Mouse (Mus musculus) gastrocnemius, adult 18-20 months (tissue): ENCODE measurements around the gene Nudt16. TPM values are rescaled to one million over a fixed set of nuclear protein-coding genes. Genes with fewer than 3 reads are reported as not detected.
"Not testable (repeated sequence)": the region's sequence is repeated elsewhere in the genome, so short reads cannot be mapped to it uniquely, and the experiment has no call there.

Experiments used
- DNase-seq: peaks from one replicate; pipeline ENCODE4 v3.0.0; 2021; ENCODE audit warnings: low spot score
- long read RNA-seq, 2 experiments: library from polyadenylated mRNA; stranded (forward); transcript quantifications; one replicate each; pipeline ENCODE4 v2.0.0; 2021
- total RNA-seq, 2 experiments: library from RNA; stranded (reverse); gene quantifications; 2 replicates each; pipeline ENCODE4 v1.2.3; 2021

The Nudt16 gene
- 1 to 10 TPM; 6.2 TPM for total RNA-seq
- long read RNA-seq, experiment 1, transcript Nudt16-201 (3 exons, 1,631 nt) = major isoform, 6 of 6 reads
- long read RNA-seq, experiment 1, partial matches to known transcripts = 0 of 6 reads
- long read RNA-seq, experiment 1, other reads (novel, unspliced or antisense) = 0 of 6 reads
- long read RNA-seq, experiment 2, transcript Nudt16-201 (3 exons, 1,631 nt) = major isoform, 9 of 10 reads
- long read RNA-seq, experiment 2, partial matches to known transcripts = 0 of 10 reads
- long read RNA-seq, experiment 2, other reads (novel, unspliced or antisense) = 1 of 10 reads

GRCm38 (mm10) chr9:105131253-105132001, at the start of gene Nudt16:
TSS of gene Nudt16 (minus strand) at chr9:105131824.
- DNase-seq = peak; percentile 92

DNA sequence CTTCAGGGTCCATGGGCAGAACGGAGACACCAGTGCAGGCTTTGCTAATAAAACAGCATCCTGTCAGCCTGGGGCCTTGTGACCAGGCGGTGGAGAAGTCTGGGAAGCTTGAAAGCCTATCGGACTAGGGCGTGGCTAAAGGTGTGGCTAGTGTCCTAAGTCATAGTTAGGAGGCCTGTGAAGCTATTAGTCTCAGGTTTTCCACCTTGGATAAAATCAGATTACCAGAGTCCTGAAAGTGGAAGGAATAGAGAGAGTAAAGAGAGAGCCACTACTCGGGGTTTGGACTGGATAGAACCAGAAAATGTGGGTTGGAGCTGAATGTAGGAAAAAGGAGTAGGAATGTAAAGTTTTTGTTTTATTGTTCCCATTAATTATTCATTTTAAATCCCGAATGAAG, 13.4 kb upstream of the Nudt16 start, which contains the start of gene 1700080E11Rik:
TSS of gene 1700080E11Rik (minus strand) at position 101 of the 400 bp plus-strand sequence.
- DNase-seq = no peak

DNA sequence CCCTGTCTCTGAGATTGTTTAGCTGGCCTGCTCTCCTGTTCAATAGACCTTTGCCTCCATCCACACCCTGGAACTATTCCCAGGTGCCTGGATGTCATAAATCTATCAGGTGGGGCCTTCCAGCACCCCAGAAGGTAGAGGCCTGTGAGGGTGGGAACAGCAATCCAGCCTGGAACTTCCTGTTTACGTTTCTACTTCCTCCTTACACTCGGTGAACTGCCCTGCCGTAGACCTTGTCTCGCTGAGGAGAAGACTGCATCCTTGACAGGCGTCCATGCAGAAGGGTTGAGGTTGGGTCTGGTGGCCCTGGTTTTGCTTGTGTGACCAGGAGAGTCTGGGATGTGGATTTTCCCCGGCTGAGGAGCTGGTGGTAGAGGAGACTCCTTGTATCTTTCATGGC, 7.6 kb upstream of the Nudt16 start:
- DNase-seq = no peak

DNA sequence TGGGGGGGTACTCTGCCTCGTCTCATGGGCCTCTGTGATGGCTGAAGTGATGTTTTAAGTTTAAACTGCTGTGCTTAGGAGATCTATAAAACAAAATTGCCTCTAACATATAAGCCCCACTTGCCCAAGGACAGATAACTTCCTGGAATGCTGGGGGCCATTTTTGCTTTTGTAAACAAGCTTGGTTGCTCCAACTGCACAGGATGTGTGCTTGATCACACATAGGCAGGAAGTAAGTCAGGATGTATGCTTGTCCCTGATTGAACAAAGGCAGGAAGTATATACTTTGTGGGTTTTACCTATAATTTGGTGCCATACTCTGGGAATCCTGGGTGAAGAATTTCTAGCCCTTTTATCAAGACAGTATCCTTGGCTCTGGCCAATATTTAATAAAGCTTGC, 4.8 kb upstream of the Nudt16 start:
- DNase-seq = no peak

DNA sequence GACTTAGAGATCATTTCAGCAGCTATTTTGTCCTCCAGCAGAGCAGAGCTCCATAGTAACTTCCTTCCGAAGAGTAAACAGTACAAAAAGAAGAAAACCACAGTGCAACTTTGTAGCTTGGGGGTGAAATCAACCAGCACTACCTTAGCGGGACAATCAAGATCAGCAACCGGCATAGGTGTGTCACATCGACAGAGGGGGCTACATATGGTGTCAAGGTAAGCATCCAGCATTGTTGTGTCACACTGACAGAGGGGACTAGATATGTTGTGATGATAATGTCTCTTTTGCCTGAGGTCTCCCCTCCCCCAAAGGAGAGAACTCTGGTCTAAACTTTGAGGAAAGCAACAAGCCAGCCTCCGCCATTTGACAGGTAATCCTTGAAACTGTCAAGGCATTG, 2.9 kb upstream of the Nudt16 start:
- DNase-seq = no peak

GRCm38 (mm10) chr9:105132002-105132367, 361 bp upstream of the Nudt16 start:
- DNase-seq = no peak

DNA sequence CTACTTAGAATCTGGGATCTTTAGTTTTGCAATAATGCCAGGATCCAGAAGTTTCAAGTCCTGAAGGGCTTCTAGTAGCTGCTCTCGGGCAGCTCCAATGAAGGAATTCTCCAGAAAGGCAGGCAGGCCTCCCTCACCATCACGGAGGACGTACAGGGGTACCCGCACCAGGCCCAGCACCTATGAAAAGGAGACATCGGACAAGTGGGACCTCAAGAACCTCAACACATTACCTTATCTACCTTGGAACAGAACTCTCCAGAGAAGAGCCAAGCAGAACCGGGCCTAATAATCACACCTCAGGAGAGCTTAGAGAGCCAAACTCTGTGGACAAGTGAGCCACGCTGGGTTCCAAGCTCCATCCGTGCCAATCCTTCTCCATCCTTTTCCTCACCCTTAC, 1.3 kb downstream of the Nudt16 start:
- DNase-seq = no peak

DNA sequence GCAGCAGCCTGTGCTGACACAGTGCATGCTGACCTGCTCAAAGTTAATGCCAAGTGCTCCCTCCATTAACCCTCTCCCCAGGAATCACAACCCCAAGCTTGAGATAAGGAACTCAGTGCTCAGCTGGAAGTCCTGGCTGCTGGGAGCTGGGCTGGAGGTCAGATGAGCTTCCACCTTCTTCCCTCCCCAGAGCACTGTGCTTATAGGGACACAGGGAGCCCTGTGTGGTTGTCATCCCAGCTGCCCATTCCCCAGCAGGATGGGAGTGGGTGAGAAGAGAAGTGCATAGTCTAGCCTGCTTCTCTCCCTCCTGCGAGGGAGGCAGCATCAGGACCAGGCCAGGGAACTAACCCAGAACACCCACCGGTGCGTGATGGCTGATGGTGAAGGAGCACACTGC, 6.4 kb downstream of the Nudt16 start:
- not testable (repeated sequence) for DNase-seq

GRCm38 (mm10) chr9:105103893-105104292, 27.7 kb downstream of the Nudt16 start:
- no peak for DNase-seq

DNA sequence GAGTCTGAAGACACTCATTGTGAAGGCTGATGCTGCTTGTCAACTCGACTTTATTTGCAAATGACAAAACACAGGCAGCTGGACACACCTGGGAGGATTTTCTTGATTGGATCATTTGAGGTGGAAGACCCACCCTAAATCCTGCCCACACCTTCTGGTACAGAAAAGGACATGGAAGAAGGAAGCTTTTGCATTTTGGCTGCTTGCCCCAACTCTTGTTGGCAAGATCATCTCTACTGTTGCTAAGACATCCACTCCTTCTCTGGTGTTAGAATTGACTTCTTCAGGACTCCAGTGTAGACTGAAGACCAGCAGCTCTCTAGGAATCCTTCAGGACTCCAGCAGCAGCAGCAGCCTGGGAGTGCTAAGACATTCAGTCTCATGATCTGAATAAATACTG, 29.7 kb downstream of the Nudt16 start:
- DNase-seq = no peak

GRCm38 (mm10) chr9:105100807-105101570, 30.6 kb downstream of the Nudt16 start:
- DNase-seq = no peak

- no peak for DNase-seq
These were observed 51.4 kb downstream of the Nudt16 start for GRCm38 (mm10) chr9:105080246-105080645.

Other genes with a start within 250 kb of the Nudt16 start
- gene Mrpl3, start 78.6 kb downstream of the Nudt16 start, total RNA-seq = 10 to 100 TPM; 75.1 to 76.0 TPM
- gene 1700080E11Rik, start 13.3 kb upstream of the Nudt16 start, total RNA-seq = not detected